Mouse (Mus musculus): ENCODE measurements around the gene Rab35.

Rab35 gene

DNA sequence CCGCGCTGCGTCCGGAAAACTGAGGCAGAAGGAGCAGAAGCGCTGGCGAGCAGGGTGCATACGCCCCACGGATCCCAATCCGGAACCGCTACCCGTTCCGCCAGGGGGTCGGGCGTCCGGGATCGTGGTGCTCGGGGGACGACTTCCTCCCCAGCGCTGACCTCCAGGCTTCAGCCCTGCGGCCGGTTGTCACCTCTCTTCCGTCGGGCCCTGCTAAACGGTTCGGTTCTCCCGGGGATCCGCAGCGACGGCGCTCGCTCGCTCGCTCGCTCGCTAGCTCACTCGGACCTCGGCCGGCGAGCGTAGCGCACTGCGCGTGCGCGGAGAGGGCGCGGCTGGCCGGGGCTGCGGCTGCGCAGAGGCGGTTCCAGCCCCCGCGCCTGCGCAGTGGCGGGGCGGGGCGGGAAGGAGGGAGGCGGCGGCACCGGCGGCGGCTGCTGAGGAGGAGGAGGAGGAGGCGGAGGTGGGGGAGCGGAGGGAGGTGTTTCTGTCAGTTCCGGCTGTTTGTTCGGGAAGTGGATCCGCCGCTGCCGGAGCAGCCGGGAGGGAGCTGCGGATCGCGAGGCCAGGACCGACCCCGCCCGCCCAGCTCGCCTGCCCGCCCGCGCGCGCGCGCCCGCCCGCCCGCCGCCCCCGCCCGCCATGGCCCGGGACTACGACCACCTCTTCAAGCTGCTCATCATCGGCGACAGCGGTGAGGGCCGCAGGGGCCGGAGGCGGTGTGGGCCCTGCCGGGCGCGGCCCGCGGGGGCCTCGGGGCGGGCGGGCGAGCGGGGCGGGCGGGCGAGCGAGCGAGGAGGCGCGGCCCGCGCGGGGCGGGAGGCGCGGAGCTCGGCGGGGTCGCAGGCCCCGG, at the start of gene Rab35:
Rab35 (plus strand) TSS at position 404 of the 853 bp plus-strand sequence.
- in situ Hi-C loops (cut with MboI; ENCODE audit: unreplicated experiment in 2 of 2), result loop anchor here in 1 of 2 experiments (10.0 to 25.0 kb wide), 2 partner anchors 1483 to 1794 kb away; partner anchors contain the start of genes Selplg and Suds3

DNA sequence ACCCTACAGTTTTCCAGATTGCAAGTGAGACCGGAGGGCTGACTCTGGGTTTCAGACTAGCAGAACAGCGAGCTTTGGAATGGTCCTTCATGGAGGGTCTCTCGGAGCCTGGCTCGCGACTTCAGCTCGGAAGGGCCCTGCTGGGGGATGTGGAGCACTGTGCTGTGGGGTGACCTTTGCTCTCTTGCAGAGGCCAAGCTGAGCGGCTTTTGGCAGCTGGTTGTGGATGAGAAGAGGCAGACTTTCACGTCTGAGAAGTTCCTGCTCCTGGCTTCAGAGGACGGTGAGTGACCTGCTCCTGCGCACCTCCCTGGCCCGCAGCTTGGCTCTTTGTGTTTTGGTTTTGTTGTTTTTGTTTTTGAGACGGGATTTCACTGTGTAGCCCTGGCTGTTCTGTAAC, 46.1 kb upstream of the Rab35 start:
- in situ Hi-C loops (cut with MboI; ENCODE audit: unreplicated experiment in 2 of 2), result no loop called here

DNA sequence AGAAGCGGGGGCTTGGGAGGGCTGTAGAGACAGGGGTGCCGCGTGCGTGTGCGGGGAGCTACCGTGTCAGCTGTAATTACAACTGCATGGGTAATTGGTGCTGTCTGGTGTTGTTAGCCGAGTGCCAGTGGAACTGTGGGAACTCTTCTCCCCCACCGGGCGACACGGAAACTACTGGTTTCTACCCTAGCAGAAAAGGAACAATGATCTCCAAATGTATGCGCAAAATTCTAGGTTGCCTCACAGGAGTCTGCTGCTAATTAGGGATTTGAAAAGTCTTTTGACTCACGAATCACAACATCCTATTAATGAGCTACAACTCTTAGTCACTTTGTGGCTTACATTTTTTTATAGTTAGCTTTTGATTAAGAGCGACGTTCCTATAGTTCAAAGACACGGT, 45.5 kb upstream of the Rab35 start:
- in situ Hi-C loops (cut with MboI; ENCODE audit: unreplicated experiment in 2 of 2), result no loop called here

DNA sequence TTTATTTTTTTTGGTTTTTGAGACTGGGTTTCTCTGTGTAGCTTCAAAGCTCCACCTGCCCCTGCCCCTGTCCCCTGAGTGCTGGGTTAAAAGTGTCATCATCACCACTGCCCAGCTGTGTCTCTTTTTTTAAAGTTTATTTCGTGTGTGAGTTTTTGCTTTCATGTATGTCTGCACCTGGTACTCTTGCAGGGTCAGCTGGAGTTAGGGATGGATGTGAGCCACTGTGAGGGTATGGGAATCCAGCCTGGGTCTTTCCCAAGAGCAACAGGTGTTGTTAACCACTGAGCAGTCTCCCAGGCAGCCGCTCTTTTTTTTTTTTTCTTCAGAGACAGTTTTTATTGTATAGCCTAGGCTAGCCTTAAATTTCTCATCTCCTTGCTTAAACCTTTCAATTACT, 44.9 kb upstream of the Rab35 start:
- in situ Hi-C loops (cut with MboI; ENCODE audit: unreplicated experiment in 2 of 2), result no loop called here

DNA sequence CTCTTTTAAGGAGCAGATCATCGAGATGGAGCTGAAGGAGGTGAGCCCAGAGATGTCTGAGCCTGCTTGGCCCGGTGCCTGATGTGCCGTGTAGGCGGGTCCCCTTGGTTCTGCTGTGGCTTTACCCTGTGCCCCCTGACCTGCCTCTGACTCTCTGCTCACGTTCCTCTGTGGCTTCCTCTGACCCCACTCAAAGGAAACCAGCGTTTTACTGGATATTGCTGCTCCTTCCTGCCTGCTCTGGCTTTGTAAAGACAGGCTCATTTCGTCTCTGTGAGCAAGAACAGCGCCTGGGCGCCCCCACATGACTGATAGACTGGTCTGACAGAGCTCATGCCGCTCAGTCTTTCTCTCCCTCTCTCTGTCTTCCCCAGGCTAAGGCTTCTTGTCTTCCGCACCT, 40.7 kb upstream of the Rab35 start:
- in situ Hi-C loops (cut with MboI; ENCODE audit: unreplicated experiment in 2 of 2), result no loop called here

DNA sequence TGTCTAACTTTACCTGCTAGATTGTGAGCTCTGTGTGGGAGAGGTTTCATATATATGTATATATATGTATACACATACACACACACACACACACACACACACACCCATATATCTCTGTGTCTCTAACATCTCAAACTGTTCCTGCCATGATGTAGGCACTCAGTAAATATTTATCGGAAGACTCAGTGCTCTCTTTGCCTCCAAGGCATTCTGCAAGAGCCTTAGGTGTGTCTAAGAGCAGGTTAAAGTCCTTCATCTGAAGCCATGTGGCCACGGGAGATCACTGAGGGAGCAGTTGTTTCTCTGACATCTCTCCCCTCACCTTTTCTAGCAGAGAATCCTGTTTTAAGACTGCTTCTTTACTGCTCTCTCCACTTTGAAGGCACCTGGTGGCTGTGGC, 40.2 kb upstream of the Rab35 start:
- in situ Hi-C loops (cut with MboI; ENCODE audit: unreplicated experiment in 2 of 2), result no loop called here

DNA sequence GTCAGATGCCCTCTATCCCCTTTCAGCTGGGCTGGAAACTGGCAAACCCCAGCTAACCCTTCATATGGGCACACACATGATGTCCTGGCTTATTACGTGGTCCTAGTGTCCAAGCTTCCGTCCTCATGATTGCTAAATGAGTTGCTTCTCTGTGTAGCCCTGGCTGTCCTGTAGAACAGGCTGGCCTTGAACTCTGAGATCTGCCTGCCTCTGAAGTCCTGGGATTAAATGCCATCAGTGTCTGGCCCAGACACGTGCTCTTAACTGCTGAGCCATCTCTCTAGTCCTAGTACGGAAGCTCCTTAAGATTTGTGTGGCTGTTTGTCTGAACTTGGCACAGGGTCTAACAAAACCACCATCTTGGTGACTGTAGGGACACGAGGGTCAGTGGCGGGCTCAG, 28.1 kb upstream of the Rab35 start:
- in situ Hi-C loops (cut with MboI; ENCODE audit: unreplicated experiment in 2 of 2), result no loop called here

DNA sequence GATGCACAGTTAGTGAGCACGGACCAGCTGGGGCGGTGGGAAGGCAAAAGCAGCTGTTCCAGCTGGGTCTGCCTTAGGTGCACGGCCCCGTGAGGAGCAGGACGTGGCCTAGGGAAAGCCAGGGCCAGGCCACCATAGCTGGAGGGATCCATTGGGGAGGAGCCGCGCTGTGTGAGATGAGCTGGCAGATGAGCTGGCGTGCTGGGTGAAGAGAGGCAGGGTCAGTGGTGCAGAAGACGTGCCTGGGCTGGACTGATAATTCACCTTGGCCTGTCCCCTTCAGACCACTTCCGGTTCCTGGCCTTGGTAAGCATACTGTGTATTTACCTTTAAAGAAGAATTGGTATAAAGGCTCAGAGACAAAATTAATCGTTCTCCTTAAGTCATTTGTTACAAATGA, 20.1 kb upstream of the Rab35 start:
- in situ Hi-C loops (cut with MboI; ENCODE audit: unreplicated experiment in 2 of 2), result no loop called here

DNA sequence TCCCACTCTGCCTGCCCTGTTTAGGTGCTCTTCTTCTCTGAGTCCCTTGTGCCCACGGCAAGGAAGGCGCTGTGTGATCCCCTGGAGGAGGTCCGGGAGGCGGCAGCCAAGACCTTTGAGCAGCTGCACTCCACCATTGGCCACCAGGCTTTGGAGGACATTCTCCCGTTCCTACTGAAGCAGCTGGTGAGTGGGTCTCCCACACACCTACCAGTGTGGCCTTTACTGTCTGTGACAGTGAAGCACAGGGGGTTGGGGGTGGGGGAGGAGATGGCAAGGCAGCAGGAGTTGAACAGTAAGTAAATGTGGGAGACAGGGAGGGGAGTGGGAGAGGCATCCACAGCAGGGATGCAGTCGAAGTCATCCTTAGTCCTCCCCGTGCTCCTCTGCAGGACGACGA, 18.4 kb upstream of the Rab35 start:
- in situ Hi-C loops (cut with MboI; ENCODE audit: unreplicated experiment in 2 of 2), result no loop called here

DNA sequence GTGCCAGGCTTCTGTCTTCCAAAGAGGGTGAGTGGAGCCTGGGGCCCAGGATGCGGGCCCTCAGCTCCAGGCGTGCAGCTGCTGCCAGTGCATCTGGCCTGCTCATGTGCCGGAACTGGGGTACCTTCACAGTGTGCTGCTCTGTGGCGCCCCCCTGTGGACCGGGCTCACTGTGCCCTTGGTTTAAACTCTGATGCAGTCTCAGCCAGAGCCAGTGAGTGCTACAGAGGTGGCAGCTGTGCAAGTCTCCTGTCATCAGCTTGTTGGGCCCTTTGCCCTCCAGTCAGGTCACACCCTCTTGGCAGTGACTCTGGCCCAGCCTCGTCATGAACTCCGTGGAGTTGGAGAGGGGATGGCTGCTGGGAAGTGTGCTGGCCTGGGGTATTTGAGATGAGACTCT, 16.8 kb upstream of the Rab35 start:
- in situ Hi-C loops (cut with MboI; ENCODE audit: unreplicated experiment in 2 of 2), result no loop called here

DNA sequence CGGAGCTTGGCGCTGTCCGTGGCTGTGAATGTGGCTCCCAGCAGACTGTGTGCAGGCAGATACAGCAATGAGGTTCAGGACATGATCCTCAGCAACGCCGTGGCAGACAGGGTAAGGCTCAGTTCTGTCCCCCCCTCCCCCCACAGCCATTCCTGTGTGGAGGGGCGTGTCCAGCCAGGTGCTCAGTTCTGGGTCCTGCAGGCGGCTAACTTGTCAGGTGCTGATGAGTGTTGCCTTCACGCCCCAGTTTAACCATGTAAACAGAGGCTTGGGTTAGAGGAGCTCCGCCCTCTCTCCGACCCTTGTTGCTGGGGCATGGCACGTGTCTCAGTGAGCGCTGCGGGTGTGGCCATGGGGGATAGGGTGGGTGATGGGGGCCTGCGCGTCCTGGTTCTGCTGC, 12.0 kb upstream of the Rab35 start:
- in situ Hi-C loops (cut with MboI; ENCODE audit: unreplicated experiment in 2 of 2), result loop anchor here in 1 of 2 experiments (10.0 kb wide), 1 partner anchor 125 kb away; no protein-coding TSS in a partner anchor

DNA sequence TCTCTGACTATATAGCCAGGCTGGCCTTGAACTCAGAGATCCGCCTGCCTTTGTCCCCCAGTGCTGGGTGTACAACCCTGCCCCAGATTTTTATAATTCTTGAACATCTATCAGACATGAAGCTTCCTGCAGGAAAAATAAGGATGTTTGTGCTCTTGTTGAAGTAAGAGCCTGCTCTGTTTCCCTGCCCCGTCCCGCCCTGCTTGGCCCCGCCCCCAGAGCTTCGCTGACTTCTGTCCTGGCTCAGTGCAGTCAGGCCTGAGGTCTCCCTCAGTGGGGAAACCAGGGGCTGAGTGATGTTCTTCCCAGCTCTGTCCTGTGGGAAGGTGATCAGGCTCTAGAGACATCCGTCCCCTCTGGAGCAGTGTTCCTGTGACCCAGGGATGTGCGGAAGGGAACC, 9.0 kb upstream of the Rab35 start:
- in situ Hi-C loops (cut with MboI; ENCODE audit: unreplicated experiment in 2 of 2), result loop anchor here in 1 of 2 experiments (10.0 kb wide), 1 partner anchor 128 kb away; no protein-coding TSS in a partner anchor

DNA sequence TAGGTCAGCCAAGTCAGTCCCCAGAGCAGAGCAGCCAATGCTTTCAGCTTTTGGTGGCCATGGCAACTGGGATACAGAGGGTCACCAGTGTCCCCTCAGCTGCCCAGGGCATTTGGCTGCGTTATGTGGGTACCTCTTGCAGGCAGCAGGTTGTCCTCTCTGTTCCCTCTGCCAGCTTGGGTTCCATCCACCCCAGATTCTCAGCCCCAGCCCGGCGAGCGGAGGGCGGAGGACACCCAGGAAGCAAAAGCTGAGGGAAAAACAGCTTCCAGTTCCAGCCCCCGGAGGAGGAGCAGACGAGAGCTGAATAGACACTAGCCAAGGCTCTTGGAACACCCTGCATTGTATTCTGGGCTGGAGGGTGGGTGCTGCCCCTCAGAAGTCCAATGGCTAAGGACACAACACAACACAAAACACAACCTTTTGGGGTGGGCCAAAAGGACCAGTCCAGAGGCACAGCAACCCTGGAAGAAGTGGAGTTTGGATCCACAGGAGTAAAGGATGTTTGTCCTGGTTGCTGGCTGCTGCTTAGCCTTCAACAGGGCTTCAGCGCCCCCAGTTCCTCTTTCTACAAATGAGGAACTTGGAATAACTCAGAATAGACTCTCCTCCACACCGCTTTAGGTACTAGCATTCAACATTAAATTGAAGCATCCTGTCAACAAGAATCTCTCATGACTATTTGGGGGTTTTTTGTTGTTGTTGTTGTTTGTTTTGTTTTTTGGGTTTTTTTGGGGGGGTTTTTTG, 7.8 kb upstream of the Rab35 start:
- in situ Hi-C loops (cut with MboI; ENCODE audit: unreplicated experiment in 2 of 2), result loop anchor here in 1 of 2 experiments (10.0 kb wide), 1 partner anchor 129 kb away; no protein-coding TSS in a partner anchor

DNA sequence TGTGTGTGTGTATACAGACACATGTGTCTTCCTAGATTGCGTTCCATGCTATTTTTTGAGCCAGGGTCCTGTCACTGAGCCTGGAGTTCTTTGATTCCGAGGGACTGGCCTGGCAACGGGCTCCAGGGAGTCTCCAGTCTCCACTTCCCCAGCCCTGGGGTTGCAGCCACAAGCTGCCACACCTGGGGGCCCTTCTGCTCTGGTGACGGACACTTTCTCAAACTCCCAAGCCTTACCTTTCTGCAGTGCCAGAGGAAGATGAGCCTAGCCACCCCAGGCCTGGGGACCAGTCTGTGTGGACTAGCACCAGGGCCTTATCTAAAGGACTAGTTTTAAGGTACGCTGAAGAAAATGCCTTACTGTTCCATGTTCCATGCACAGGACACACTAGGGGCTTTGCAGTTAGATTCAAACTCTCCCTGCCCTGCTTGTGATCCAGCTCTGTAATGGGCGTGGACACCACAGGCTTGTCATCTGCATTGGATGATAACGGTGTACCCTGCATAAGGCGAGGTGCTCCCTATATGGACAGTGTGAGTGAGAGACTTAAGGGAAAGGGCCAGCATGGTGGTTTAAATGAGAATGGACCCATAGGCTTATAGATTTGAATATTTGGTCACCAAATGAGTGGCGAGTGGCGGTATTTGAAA, 5.3 kb upstream of the Rab35 start:
- in situ Hi-C loops (cut with MboI; ENCODE audit: unreplicated experiment in 2 of 2), result loop anchor here (10.0 to 25.0 kb wide), 2 partner anchors 132 to 1789 kb away; partner anchors contain the start of gene Selplg (in 1 of the 2)

DNA sequence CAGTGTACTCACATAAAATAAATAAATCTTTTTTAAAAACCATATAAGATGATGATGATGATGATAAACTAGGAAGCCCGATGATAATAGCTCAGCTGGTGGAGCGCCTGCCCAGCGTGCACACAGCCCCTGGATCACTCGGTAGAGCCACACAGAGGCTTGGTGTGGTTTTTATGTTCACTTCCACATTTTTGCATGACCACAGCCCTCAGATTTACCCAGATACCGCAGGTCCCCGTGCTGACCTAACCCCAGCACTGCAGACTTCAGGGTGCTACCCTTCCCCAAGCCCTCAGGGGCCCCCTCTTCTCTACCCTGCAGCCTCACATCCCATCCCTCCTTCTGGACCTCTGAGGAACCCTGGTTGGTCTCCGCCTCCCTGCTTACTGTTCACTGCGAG, 3.6 kb upstream of the Rab35 start:
- in situ Hi-C loops (cut with MboI; ENCODE audit: unreplicated experiment in 2 of 2), result loop anchor here (10.0 to 25.0 kb wide), 2 partner anchors 133 to 1791 kb away; partner anchors contain the start of gene Selplg (in 1 of the 2)

DNA sequence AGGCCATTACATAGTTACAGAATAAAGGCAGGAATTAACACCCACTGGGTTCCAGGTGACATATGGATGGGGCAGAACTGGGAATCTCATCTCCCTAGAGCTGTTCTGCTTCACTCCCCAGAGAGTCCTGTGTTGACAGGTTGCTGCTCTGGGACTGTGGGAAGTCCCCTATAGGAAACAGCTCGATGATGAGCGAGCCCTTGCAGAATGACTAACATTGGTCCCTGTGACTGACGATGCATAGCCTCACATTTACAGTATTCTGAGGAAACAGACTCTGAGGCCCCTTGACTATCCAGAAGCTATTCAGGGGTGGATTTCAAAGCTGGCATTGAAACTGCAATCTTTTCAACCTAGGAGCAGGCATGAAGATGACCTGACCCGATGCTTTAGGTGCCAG, 2.0 kb upstream of the Rab35 start:
- in situ Hi-C loops (cut with MboI; ENCODE audit: unreplicated experiment in 2 of 2), result loop anchor here (10.0 to 25.0 kb wide), 3 partner anchors 135 to 1792 kb away; partner anchors contain the start of genes Selplg (in 1 of the 2) and Suds3 (in 1 of the 2)

DNA sequence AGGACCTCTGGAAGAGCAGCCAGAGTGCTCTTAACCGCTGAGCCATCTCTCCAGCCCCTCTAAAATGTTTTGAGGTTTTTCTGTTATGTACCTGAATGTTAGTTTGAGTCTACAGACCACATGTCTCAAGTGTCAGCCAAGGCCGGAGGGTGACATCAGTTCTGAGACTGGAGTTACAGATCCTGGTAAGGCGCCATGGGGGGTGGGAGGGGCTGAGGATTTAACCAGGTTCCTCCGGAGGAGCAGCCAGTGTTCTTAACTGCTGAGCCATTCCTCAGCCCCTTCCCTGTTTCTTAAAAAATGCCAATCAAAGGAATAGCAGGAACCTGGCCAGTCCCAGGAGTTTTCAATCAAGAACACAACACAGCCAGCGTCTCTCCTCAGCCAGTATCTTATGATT, 1.4 kb upstream of the Rab35 start:
- in situ Hi-C loops (cut with MboI; ENCODE audit: unreplicated experiment in 2 of 2), result loop anchor here in 1 of 2 experiments (10.0 to 25.0 kb wide), 2 partner anchors 1485 to 1793 kb away; partner anchors contain the start of genes Selplg and Suds3

DNA sequence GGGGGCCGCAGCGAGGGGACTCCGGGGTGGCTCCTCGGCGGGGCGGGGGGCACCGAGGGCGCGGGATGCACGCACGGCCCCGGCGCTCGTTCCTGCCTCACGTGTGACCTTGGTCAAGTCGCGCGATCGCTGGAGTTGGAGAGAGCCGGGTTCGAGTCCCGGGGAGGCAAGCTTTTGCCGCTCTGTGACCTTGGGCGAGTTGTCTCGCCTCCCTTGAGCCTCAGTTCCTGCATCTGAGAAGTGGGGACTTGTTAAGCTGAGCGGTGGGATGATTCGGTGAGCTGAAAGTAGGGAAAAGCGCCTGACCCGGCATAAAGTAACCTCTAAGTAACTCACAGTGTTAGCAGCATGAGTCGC, 628 bp downstream of the Rab35 start:
- in situ Hi-C loops (cut with MboI; ENCODE audit: unreplicated experiment in 2 of 2), result loop anchor here in 1 of 2 experiments (10.0 to 25.0 kb wide), 2 partner anchors 1482 to 1795 kb away; partner anchors contain the start of genes Selplg and Suds3

DNA sequence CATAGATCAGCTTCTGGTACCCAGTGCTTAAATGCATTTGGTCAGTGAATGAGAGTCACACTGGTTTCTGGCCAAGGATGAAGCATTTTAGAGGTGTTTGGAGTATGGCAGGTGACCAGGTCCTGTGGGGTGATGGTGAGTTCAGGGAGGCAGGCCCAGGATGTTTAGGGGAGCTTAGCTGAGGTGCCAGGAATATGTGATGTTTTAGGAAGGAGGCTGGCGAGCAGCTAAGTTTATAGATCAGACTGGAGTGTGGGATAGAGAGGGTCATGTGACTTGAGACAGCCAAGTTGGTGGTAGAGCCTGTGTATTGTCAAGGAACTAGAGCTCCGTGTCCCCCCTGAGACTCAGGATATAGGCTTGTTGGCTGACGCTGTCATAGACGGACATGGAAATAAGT, 1.4 kb downstream of the Rab35 start:
- in situ Hi-C loops (cut with MboI; ENCODE audit: unreplicated experiment in 2 of 2), result loop anchor here in 1 of 2 experiments (10.0 to 25.0 kb wide), 2 partner anchors 1482 to 1796 kb away; partner anchors contain the start of genes Selplg and Suds3

DNA sequence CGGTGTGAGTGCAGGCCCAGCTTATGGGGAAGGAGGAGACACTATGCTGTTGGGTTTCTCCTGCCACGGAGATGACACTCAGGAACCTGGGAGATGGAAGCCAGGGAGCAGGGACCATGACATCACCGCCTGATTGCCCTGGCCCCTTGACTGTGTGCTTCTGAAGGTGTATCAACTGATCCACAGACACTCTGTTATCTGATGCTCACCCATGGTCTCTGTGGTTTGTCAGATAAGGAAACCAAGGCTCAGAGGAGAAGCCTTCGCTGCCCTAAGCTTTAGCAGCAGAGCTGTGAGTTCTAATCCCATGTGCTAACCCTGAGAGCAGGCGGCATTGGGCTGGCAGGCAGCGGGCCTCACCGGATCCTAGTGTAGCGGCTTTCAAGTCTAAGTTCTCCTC, 2.3 kb downstream of the Rab35 start:
- in situ Hi-C loops (cut with MboI; ENCODE audit: unreplicated experiment in 2 of 2), result loop anchor here in 1 of 2 experiments (10.0 to 25.0 kb wide), 2 partner anchors 1481 to 1797 kb away; partner anchors contain the start of genes Selplg and Suds3
